In the genomic region with DNA sequence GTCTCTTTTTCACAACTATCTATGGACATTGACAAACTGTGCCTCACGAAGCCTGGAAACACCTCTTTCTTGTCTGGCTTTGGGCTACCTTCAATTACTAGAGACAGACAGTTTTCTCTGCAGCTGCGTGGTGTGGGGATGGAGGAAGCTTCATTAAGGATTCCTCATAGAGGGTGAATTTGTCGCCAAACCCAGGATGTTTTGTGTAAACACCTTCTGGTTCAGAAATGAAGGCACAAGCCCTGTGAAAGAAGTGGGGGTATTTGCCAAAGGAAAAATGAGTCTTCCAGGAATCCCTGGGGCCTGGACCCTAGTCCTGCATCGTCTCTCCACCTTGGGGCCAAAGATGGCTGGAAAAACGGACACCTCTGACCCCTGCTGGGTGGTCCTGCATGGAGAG, we compare ENCODE assay signal across 25 mouse cellular contexts. TPM values are rescaled to one million over a fixed set of nuclear protein-coding genes. Genes with fewer than 3 reads are reported as not detected.
"Had no signal": no experiment of that assay in that cellular context is flagged by ENCODE, and none has a peak within 500 bp of the region (broad histone marks: within the 10 kb centered on the region; RNA-seq: fewer than 3 reads in every experiment).

No protein-coding gene starts in this region.

- ATAC-seq: liver, embryonic 12.5 days; midbrain, embryonic 15.5 days had no signal

- H3K4me3 ChIP-seq: kidney, embryonic 15.5 days; left cerebral cortex, adult 2 months; limb, embryonic 12.5 days; liver, embryonic 12.5 days; liver, embryonic 15.5 days; lung, embryonic 15.5 days; megakaryocyte, embryonic 14.5 days; midbrain, embryonic 10.5 days; midbrain, embryonic 15.5 days; neural tube, embryonic 12.5 days; neural tube, embryonic 15.5 days; stomach, embryonic 15.5 days had no signal

- H3K27me3 ChIP-seq: lung, embryonic 15.5 days; neural tube, embryonic 12.5 days had no signal

- H3K9me3 ChIP-seq: kidney, embryonic 15.5 days; limb, embryonic 12.5 days; liver, embryonic 12.5 days; liver, embryonic 15.5 days; lung, embryonic 15.5 days; megakaryocyte, embryonic 14.5 days; midbrain, embryonic 10.5 days; midbrain, embryonic 15.5 days; neural tube, embryonic 12.5 days; neural tube, embryonic 15.5 days; stomach, embryonic 15.5 days had no signal

- H3K4me2 ChIP-seq: kidney, embryonic 15.5 days; limb, embryonic 12.5 days; liver, embryonic 12.5 days; liver, embryonic 15.5 days; lung, embryonic 15.5 days; midbrain, embryonic 15.5 days; neural tube, embryonic 12.5 days; stomach, embryonic 15.5 days had no signal

- H3K27ac ChIP-seq: kidney, embryonic 15.5 days; left cerebral cortex, adult 2 months; limb, embryonic 12.5 days; liver, embryonic 12.5 days; liver, embryonic 15.5 days; lung, embryonic 15.5 days; midbrain, embryonic 10.5 days; midbrain, embryonic 15.5 days; neural tube, embryonic 12.5 days; stomach, embryonic 15.5 days had no signal

- DNase-seq: kidney, adult 8-10 months; kidney, postnatal 10 days; kidney, postnatal 36 days; layer of hippocampus, postnatal 36 days; liver; lung, adult 18-20 months; lung, postnatal 10 days; lung, postnatal 36 days; right cerebral cortex, adult 18-20 months; right cerebral cortex, postnatal 14 days; spleen, adult 18-20 months; thymus, postnatal 25 days had no signal

- H3K9ac ChIP-seq: kidney, embryonic 15.5 days; limb, embryonic 12.5 days; liver, embryonic 12.5 days; liver, embryonic 15.5 days; lung, embryonic 15.5 days; midbrain, embryonic 15.5 days; neural tube, embryonic 12.5 days; neural tube, embryonic 15.5 days; stomach, embryonic 15.5 days had no signal

RNA-seq across cellular contexts. Expression of gene Xkr7, which starts 14.9 kb away (rescaled TPM):
- polyA plus RNA-seq: kidney, embryonic 15.5 days; limb, embryonic 12.5 days; liver, embryonic 12.5 days; liver, embryonic 15.5 days; lung, embryonic 15.5 days; thymus, postnatal 0 days had no signal
